Mouse (Mus musculus): ENCODE measurements at regions not wholly inside any gene's neighbourhood (a gene's known extent, or its start where the extent isn't known, plus 50 kb on each side); places are given as distances from the start of the nearest gene placed in this dataset.

DNA sequence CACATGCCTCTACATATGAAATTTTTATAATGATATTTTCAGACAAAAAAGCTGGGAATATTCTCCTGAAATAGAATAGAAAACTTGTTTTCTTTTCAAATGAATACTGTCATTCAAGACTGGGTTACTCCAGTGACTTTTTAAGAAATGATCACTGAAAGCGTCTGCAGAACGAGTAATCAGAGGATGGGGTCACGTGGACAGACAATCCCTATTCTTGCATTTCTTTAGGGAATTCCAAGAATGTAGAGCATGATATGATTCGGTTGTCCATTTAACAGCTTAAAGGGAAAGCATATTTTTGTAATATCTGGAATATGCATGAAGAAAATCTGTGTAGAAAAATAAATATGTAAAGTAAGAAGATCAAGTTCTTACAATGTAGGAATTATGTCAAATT is 65.6 kb downstream of the 4933402N22Rik start:
- no peaks in the 10 kb centered on the region for H3K36me3 ChIP-seq
- WGBS: 34% methylated on average over 4 of the region's 4 CpGs
- no peak for ATAC-seq (ENCODE audit: borderline replicate concordance, extremely low read depth, low FRiP score, low TSS enrichment)
- no peak overlapping the region for H3K9ac ChIP-seq
- H3K27ac ChIP-seq: no peak overlapping the region
- H3K4me1 ChIP-seq: no peaks in the 10 kb centered on the region
- no peaks in the 10 kb centered on the region for H3K27me3 ChIP-seq
- H3K4me2 ChIP-seq: no peak overlapping the region
- no peaks in the 10 kb centered on the region for H3K9me3 ChIP-seq
- no peak overlapping the region for H3K4me3 ChIP-seq

DNA sequence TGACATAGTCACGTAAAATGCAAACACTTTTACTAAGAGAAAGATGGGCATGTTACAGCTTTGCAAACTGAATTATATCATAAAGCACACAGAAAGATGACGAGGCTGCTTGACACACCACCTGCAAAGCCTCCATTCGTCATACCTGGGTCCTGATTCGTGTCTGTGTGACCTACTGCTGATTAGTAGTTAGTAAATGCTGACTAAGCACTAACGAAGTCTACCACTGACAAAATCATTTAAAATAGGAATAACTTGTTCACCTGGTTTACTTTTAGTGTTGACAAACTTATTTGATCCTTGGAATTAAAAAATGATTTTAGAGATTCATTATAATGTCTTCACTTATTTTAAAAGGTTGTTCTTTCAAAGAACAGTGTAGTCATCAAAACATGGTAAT is 71.3 kb downstream of the 4933402N22Rik start:
- Histone ChIP-seq H3K4me3 (no peak overlapping the region), H3K27me3 (no peaks in the 10 kb centered on the region), H3K4me1 (no peaks in the 10 kb centered on the region), H3K36me3 (no peaks in the 10 kb centered on the region), H3K9me3 (no peaks in the 10 kb centered on the region), H3K27ac (no peak overlapping the region), H3K4me2 (no peak overlapping the region), H3K9ac (no peak overlapping the region)
- ATAC-seq (ENCODE audit: borderline replicate concordance, extremely low read depth, low FRiP score, low TSS enrichment): no peak
- 82% methylated on average over 5 of the region's 5 CpGs for WGBS

DNA sequence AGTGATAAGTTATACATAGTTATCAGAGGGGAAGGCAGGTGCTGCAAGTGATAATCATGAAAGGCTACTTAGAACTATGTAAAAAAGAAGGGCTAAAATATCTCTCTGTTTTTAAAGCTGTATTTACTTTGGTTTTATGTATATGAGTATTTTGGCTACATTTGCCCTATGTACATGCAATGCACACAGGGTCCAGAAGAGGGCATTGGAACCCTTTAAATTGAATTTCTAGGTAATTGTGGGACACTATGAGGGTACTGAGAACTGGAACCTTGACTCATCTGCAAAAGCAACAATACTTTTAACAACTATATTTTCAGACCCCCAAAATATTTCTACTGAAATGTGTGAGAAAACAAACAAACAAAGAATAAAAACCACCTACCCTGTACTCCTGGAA is 82.9 kb downstream of the 4933402N22Rik start:
- Histone ChIP-seq H3K27me3 (no peaks in the 10 kb centered on the region), H3K9ac (no peak overlapping the region), H3K27ac (no peak overlapping the region), H3K4me1 (no peaks in the 10 kb centered on the region), H3K36me3 (no peaks in the 10 kb centered on the region), H3K4me2 (no peak overlapping the region), H3K9me3 (no peaks in the 10 kb centered on the region), H3K4me3 (no peak overlapping the region)
- no peak for ATAC-seq (ENCODE audit: borderline replicate concordance, extremely low read depth, low FRiP score, low TSS enrichment)

DNA sequence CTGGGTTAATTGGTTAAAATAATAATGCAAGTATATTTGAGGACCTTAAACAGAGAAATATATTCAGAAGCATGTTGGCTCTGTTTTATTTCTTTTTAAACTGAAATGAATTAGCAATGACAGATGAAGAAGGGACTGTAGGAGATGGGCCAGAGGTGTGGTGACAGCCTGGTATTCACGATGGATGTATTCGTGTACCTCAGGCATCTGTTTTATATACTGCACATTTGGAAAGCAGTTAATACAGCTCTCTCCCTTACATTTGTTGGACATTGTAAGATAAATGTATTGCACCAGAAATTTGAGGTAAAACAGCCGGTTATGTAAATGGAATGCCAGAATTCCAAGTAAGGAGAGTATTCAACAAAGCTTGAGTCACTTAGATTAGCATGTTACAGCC is 88.6 kb downstream of the 4933402N22Rik start:
- Histone ChIP-seq H3K27me3 (no peaks in the 10 kb centered on the region), H3K27ac (no peak overlapping the region), H3K4me1 (no peaks in the 10 kb centered on the region), H3K9ac (no peak overlapping the region), H3K4me2 (no peak overlapping the region), H3K36me3 (no peaks in the 10 kb centered on the region), H3K9me3 (no peaks in the 10 kb centered on the region), H3K4me3 (no peak overlapping the region)
- no peak for ATAC-seq (ENCODE audit: borderline replicate concordance, extremely low read depth, low FRiP score, low TSS enrichment)
- WGBS: 66% methylated on average over 3 of the region's 3 CpGs

DNA sequence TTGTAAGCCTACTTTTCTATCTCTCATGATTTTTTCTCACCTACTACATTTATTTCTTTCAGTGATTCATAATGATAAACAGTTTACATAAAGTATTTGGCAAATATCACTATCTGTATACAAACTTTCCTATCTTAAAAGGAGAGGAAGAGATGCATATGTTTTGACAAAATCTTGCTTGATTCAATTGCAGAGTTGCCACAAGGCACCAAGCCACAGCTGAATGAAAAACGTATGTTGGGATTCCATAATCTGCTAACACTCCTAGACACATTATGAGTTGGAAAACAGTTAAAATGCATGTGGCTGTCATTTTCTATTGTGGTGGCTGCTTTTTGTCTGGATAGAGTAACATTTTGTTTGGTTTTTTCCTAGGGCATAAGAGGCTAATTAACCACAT is 98.5 kb downstream of the 4933402N22Rik start:
- peak; percentile 64; the same call in 1 of the 2 replicates for ATAC-seq (ENCODE audit: borderline replicate concordance, extremely low read depth, low FRiP score, low TSS enrichment)
- no peak overlapping the region for H3K4me3 ChIP-seq
- H3K9me3 ChIP-seq: no peaks in the 10 kb centered on the region
- H3K27ac ChIP-seq: no peak overlapping the region
- H3K4me1 ChIP-seq: no peaks in the 10 kb centered on the region
- H3K36me3 ChIP-seq: no peaks in the 10 kb centered on the region
- 38% methylated on average over 1 of the region's 1 CpGs for WGBS
- H3K27me3 ChIP-seq: no peaks in the 10 kb centered on the region
- H3K4me2 ChIP-seq: no peak overlapping the region
- no peak overlapping the region for H3K9ac ChIP-seq

DNA sequence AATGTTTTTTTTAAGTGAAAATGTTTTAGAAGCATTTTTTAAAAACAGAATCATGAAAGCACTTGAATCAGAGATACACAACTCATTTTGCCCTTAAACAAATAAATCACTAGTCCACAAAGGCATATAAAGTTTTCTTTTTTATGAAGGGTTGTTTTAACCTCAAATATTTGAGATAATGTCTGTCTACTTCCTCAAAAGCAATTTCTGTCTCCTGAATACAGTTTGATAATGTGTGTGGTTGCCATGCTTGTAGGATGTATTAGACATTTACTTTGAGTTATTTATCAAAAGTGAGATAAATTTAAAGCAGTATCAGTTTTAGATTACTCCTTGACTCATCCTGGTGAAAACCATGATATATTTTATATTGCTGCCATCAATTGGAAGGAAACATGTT is 102.6 kb downstream of the 4933402N22Rik start:
- H3K9me3 ChIP-seq: no peaks in the 10 kb centered on the region
- H3K27ac ChIP-seq: no peak overlapping the region
- peaks cover 5% of the 10 kb centered on the region for H3K4me1 ChIP-seq
- H3K36me3 ChIP-seq: no peaks in the 10 kb centered on the region
- no peak overlapping the region for H3K4me2 ChIP-seq
- H3K4me3 ChIP-seq: no peak overlapping the region
- H3K27me3 ChIP-seq: no peaks in the 10 kb centered on the region
- H3K9ac ChIP-seq: no peak overlapping the region
- no peak for ATAC-seq (ENCODE audit: borderline replicate concordance, extremely low read depth, low FRiP score, low TSS enrichment)

DNA sequence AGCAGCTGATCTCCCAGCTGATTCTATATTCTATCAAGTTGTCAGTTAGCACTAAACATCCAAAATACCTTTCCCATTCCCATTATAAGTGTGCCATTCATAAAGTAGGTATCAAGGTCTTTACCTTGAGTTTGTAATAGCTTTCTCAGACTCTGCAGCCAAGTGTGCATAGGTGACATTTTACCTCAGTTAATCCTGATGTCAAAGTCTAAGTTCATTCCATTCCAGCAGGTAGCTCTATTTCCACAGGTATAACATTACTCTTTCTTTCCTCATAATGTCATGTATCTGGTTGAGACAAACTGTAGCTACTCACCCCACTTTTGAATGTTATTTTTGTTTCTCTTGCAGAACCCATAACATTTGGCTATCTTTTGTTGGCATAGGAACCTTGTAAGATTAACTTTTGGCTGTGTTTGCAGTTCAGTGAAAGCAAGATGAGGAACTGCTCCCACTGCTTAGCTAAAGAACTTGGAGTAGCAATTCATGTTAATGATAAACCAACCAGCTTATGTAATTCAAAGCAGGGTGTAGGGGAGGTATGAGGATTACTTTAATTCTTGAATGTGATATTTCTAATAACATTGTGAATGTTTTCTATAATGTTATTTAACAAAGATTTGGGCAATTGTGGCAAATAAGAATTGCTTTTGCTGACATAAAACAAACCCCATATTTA is 107.0 kb downstream of the 4933402N22Rik start:
- ATAC-seq (ENCODE audit: borderline replicate concordance, extremely low read depth, low FRiP score, low TSS enrichment): no peak
- Histone ChIP-seq H3K9ac (no peak overlapping the region), H3K9me3 (no peaks in the 10 kb centered on the region), H3K4me2 (no peak overlapping the region), H3K36me3 (no peaks in the 10 kb centered on the region), H3K27ac (no peak overlapping the region), H3K27me3 (no peaks in the 10 kb centered on the region), H3K4me1 (peaks cover 5% of the 10 kb centered on the region), H3K4me3 (no peak overlapping the region)

DNA sequence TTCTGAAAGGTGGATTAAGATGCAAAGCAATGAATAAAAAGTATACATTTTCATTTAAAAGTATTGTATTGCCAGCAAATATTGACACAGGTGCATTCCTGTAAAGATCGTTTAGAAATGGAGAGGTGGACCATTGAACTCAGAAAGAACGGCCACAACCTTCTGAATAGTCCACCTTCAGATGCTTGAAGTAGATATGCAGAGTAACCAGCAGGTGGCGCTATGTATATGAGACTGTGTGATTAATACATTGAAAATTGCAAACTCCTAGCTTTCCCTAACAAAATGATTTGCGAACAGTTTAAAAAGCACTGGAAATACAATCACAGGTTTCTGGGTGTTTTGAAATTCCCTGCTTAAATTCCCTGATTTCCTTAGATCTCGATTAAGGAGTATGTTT is 112.2 kb downstream of the 4933402N22Rik start:
- H3K36me3 ChIP-seq: no peaks in the 10 kb centered on the region
- WGBS: 12% methylated on average over 5 of the region's 5 CpGs
- ATAC-seq (ENCODE audit: borderline replicate concordance, extremely low read depth, low FRiP score, low TSS enrichment): no peak
- no peaks in the 10 kb centered on the region for H3K9me3 ChIP-seq
- H3K4me1 ChIP-seq: no peaks in the 10 kb centered on the region
- no peaks in the 10 kb centered on the region for H3K27me3 ChIP-seq
- H3K9ac ChIP-seq: no peak overlapping the region
- no peak overlapping the region for H3K27ac ChIP-seq
- no peak overlapping the region for H3K4me2 ChIP-seq
- H3K4me3 ChIP-seq: no peak overlapping the region

DNA sequence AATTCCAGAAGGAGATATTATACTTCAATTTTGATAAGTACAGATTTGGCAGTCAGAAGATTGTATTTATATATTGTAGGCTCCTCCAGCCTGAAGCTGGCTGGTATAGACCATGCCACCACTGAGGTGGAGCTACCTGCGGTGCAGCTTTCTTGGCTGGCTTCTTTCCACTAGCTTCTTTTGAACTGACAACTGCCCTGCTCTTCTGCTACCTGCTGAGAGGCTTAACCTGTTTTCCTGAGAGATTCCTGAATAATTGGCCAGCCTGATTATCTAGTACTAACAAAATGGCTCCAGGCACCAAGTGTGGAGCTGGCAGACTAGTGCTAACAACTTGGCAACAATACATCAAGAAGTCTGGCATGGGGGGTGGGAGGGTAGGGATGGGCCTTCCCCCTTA is 132.0 kb downstream of the 4933402N22Rik start:
- whole genome bisulfite sequencing: 93% methylated on average over 1 of the region's 1 CpGs
- no peak for ATAC-seq (ENCODE audit: borderline replicate concordance, extremely low read depth, low FRiP score, low TSS enrichment)
- Histone ChIP-seq H3K27me3 (no peaks in the 10 kb centered on the region), H3K36me3 (no peaks in the 10 kb centered on the region), H3K4me3 (no peak overlapping the region), H3K4me2 (no peak overlapping the region), H3K4me1 (no peaks in the 10 kb centered on the region), H3K9me3 (no peaks in the 10 kb centered on the region), H3K9ac (no peak overlapping the region), H3K27ac (no peak overlapping the region)

DNA sequence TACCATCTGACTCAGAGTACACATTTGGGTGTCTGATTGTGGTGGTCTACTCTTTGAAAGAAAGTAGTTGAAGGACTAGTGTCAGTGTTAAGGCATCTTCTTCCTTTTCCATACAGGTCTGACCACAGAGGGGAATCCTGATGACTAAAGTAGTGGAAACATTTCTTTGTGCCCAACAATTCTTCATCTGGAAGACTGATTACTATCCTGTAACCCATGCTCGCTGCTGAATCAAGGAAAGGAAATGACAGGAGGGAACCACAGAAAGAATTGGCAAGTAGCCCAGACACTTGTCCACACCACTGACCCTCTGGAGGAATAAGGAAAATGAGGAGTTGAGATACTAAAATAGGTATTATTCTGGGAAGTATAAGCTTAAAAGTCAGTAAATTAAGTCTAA is 162.3 kb downstream of the 4933402N22Rik start:
- WGBS: 41% methylated on average over 1 of the region's 1 CpGs
- Histone ChIP-seq H3K4me1 (no peaks in the 10 kb centered on the region), H3K27ac (no peak overlapping the region), H3K27me3 (no peaks in the 10 kb centered on the region), H3K9me3 (no peaks in the 10 kb centered on the region), H3K4me3 (no peak overlapping the region), H3K36me3 (no peaks in the 10 kb centered on the region), H3K4me2 (no peak overlapping the region), H3K9ac (no peak overlapping the region)
- ATAC-seq (ENCODE audit: borderline replicate concordance, extremely low read depth, low FRiP score, low TSS enrichment): 0 out of 2 replicates have a peak, but pooled peaks have one; percentile 49

DNA sequence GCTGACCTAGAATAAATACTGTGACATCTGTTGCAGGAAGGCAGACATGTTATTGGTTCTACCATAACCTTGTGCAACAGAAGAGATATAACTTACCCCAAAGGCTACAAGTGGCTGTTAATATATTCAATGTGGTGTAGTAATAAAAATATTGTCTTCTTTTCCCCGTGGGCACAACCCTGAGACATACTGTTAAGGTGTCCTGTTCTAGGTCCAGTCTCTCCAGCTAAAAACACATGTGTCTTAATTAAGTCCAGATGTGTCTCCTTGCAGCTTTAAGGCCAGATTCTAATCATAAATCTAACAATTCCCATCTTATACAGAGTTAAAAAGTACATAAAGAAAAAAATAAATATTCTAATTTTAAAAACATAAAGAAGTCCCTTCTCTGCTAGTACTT is 175.8 kb downstream of the 4933402N22Rik start:
- Histone ChIP-seq H3K4me2 (no peak overlapping the region), H3K36me3 (no peaks in the 10 kb centered on the region), H3K4me1 (no peaks in the 10 kb centered on the region), H3K27me3 (no peaks in the 10 kb centered on the region), H3K4me3 (no peak overlapping the region), H3K9me3 (no peaks in the 10 kb centered on the region), H3K27ac (no peak overlapping the region), H3K9ac (no peak overlapping the region)
- no peak for ATAC-seq (ENCODE audit: borderline replicate concordance, extremely low read depth, low FRiP score, low TSS enrichment)
- 62% methylated on average over 1 of the region's 1 CpGs for WGBS

DNA sequence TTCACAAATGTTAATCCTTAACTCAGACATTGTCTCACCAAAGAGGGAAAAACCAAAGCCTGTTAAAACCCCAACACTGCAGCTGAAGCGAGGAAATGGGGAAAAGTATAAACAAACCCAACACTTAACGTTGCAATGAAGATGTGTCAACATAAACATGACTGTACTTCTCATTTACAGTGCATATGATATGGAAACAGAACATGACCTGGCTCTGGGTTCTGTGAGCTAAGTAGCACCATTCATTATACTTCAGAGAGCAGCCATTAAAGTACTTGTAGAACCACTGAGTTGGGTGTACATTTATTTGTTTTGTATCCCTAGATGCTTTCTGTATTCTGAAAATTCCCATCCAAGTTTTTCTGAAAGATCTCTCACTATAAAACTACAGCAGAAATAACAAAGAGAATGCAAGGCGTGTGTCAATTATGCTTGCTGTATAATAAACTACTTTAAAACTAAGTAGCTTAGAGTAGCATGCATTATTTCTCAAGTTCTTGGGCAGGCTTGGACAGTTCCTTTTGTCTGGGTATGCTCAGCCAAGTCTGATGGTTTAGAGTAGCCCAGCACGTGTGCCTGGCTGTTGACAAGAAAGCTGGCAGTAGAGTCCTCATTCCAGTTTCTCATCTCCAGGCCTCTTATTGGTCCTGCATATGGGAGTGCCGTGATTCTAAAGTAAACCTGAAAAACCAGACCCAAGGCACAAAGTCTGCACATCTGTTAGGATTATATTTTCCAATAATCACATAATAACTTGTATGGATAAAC is 198.9 kb downstream of the 4933402N22Rik start:
- 44% methylated on average over 5 of the region's 5 CpGs for WGBS
- no peaks in the 10 kb centered on the region for H3K4me1 ChIP-seq
- no peak overlapping the region for H3K9ac ChIP-seq
- no peak for ATAC-seq (ENCODE audit: borderline replicate concordance, extremely low read depth, low FRiP score, low TSS enrichment)
- no peaks in the 10 kb centered on the region for H3K9me3 ChIP-seq
- H3K27me3 ChIP-seq: no peaks in the 10 kb centered on the region
- H3K4me3 ChIP-seq: no peak overlapping the region
- no peak overlapping the region for H3K27ac ChIP-seq
- H3K4me2 ChIP-seq: no peak overlapping the region
- no peaks in the 10 kb centered on the region for H3K36me3 ChIP-seq

All from lung, embryonic 15.5 days (tissue).